Mouse (Mus musculus): ENCODE measurements around the gene Lrrc73.

DNA sequence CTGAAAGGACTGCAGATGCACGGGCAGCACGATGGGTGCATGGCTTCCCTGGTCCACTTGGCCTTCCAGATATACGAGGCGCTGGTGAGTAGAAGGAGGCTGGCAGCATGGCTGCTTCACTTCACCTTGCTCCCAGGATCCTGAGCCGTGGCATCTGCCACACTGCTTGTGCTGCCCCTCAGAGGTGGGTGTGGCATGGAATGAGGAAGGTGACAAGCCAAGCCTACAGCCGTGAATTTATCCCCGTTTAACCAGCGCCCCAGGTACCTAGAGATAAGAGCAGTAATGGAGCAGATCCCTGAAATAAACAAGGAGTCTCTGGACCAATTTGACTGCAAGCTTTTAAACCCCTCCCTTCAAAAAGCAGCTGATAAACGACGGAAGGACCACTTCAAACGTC is 11.9 kb upstream of the Lrrc73 start:
- TF ChIP-seq CTCF (IDR thresholded peaks at IDR 0.05; ENCODE audit: extremely low read depth, insufficient read length, insufficient replicate concordance, low read depth, low read length) (no peak), POLR2A (IDR thresholded peaks at IDR 0.05; ENCODE audit: low read depth, low read length) (no peak)

All from small intestine, adult 2 months (tissue).